Mouse (Mus musculus) spleen, adult 2 months (tissue): Measurements from ENCODE around the gene Lrrc4c.

Source experiments
- CTCF ChIP-seq: fragments of 200-500 bp; IDR thresholded peaks from 2 replicates; pipeline ENCODE4 v1.5.1; 2011; ENCODE audit warnings: mild to moderate bottlenecking, inconsistent platforms; ENCODE audit not compliant: insufficient read depth, insufficient read length, insufficient replicate concordance; ENCODE audit errors: extremely low read depth
- POLR2A ChIP-seq: fragments of 200-500 bp; IDR thresholded peaks from 2 replicates; pipeline ENCODE4 v1.6.1; 2011; ENCODE audit warnings: low read depth, low read length, inconsistent platforms

GRCm38 (mm10) chr2:97469396-97469795, 1151.4 kb downstream of the Lrrc4c start:
- TF ChIP-seq POLR2A, result no peak
- no peak for TF ChIP-seq CTCF
